Mouse (Mus musculus) splenic B cell, adult 2 months (primary cell): Measurements from ENCODE around the gene Ppp1r36.

Experiments used
- DNase-seq: peaks from one replicate; pipeline ENCODE4 v3.0.0-alpha.2; 2011; ENCODE audit warnings: low read depth, low spot score
- H3K27me3 ChIP-seq: 2 replicates; pipeline ENCODE4 v1.6.1; 2012; ENCODE audit warnings: mild to moderate bottlenecking, low read length, moderate library complexity, mixed read lengths; ENCODE audit not compliant: control insufficient read depth, poor library complexity, insufficient read depth, severe bottlenecking
- H3K36me3 ChIP-seq: 2 replicates; pipeline ENCODE4 v1.6.1; 2012; ENCODE audit warnings: mild to moderate bottlenecking, low read length, moderate library complexity, mixed read lengths; ENCODE audit not compliant: control insufficient read depth, poor library complexity, insufficient read depth, severe bottlenecking

Ppp1r36 gene

DNA sequence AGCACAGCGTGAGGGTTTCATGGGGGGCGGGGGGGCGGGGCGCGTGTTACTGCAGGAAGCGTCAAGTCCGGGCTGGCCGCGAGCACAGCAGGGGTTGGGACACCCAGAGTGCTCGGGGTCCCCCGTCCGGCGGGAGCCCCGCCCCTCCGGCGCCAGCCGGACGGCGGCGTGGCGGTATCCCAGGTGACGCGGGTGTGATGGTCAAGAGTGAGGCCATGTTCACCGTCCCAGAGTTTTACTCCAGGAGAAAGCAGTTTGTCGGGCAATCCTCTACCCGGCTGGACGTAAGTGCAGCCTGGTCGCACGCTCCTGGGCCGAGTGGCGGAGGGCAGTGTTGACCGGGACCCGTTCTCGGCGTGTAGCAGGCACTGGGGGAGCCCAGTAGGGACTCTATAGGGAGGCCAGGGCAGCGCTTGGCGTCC lies at the start of gene Ppp1r36:
TSS of gene Ppp1r36 (plus strand) at position 106 of the 422 bp plus-strand sequence.
- no peak for DNase-seq
- Histone ChIP-seq H3K36me3 (no peaks in the 10 kb centered on the region), H3K27me3 (no peaks in the 10 kb centered on the region)

DNA sequence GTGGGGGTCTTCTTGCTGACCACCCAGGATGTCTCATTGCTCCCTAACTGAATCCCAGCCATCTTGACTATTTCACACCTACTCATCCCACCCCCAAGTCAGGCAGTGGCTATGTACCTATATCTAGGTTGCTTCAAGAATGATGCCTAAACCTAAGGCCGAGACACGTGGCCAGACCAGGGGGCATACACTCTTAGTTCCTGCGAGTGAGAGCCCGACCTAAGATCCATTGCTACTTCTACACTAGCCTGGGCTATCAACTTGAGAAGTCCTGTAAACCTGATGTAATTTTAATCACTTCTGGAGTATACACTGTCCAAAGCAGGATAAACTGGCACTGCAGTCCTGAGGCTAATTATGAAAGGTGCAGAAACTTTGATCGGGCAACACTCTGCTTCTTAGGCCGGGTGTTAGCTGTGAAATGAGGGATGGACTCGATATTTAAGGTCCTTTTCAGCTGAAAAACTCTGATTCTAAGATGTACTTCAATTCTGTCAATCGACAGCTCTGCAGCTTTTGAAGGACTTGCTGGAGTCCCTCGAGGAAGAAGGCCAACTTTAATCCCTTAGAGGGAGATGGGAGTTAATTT lies 49.0 kb upstream of the Ppp1r36 start:
- no peaks in the 10 kb centered on the region for H3K36me3 ChIP-seq
- H3K27me3 ChIP-seq = no peaks in the 10 kb centered on the region
- DNase-seq = no peak

GRCm38 (mm10) chr12:76368790-76369205 lies 48.5 kb upstream of the Ppp1r36 start:
- no peaks in the 10 kb centered on the region for H3K36me3 ChIP-seq
- H3K27me3 ChIP-seq = no peaks in the 10 kb centered on the region
- DNase-seq = no peak

GRCm38 (mm10) chr12:76369206-76369977 lies 47.9 kb upstream of the Ppp1r36 start, which contains the start of gene Zbtb25:
Gene Zbtb25, minus strand, starts transcription at chr12:76369602.
- no peaks in the 10 kb centered on the region for H3K27me3 ChIP-seq
- DNase-seq = peak; percentile 90
- H3K36me3 ChIP-seq = no peaks in the 10 kb centered on the region

GRCm38 (mm10) chr12:76369978-76370830 lies 47.1 kb upstream of the Ppp1r36 start, which contains the start of gene Zbtb1:
Gene Zbtb1, plus strand, starts transcription at chr12:76370266.
- DNase-seq = peak; percentile 86
- no peaks in the 10 kb centered on the region for H3K36me3 ChIP-seq
- no peaks in the 10 kb centered on the region for H3K27me3 ChIP-seq

DNA sequence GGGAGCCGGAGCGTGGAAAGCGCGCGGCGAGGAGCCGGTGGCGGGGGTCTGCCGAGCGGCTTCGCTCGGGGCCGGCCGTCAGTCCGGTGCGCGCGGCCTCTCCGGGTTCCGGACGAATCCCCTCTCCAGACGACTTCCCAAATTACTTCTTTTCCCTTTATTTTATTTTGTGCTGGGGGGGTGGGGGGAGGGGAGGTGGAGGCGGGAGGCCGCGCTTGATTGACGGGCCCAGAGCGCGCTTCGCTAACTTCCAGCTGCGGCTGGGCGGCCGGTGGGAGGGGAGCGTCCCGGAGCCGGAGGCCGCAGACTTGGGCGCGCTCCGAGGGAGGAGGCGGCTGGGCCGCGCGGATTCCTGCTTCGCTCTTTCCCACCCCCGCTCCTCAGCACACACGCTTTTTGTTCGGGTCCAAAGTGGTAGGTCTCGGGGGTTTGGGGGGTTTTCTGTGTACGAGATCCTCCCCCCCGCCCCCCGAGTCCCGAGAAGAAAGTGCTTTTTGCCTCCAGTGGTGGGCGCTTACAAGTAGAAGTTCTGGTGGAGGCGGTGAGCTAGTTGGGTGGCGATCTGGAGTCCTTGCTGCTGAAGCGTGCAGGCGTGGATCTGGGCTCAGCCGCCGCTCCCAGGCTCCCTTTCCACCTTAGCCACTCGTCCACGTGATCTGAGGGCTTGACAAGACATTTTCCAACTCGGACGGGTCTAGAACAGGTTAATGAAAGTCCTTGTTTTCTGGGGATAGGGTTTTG lies 46.3 kb upstream of the Ppp1r36 start:
- DNase-seq = peak; percentile 72

DNA sequence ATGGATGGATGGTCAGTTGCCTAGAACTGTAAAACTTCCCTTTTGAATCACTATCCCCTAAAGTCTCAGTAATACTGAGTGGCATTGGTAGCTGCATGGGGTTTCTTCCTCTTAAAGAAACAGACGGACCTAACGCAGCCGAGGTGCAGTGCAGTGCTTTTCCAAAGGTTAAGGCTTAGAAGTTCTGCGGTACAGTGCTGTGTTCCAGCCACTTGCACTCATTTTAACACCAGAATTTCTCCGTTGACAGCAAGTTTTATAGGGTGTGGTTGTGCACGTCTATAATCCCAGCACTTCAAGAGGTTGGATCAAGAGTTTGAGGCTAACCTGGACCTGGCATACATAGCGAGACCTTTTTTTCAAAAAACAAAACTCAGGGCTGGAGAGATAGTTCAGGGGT lies 45.3 kb upstream of the Ppp1r36 start:
- no peaks in the 10 kb centered on the region for H3K27me3 ChIP-seq
- DNase-seq = peak; percentile 19
- no peaks in the 10 kb centered on the region for H3K36me3 ChIP-seq

More for the DNA sequence above, 46.3 kb upstream of the Ppp1r36 start:
- Histone ChIP-seq H3K36me3 (no peaks in the 10 kb centered on the region), H3K27me3 (no peaks in the 10 kb centered on the region)

- H3K27me3 ChIP-seq = no peaks in the 10 kb centered on the region
- DNase-seq = peak; percentile 63
Observed at GRCm38 (mm10) chr12:76372881-76373818, 44.2 kb upstream of the Ppp1r36 start.

DNA sequence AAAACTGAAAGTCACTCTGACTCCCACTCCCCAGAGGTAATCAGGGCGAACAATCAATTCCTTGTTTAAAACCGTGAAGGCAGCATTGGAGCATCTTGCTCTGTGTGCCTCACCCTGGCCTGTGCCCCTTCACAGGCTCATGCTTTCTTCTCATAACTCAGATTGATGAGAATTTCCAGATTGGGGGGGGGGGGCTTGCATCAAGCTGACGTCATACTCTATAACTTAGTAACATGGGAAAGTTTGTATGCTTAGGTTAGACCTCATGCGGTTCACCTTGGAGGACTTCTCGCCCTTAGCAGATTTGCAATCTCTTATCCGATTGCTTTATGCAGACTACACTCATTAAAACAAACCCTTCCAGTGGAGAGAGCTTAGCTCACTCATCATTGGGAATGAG lies 43.3 kb upstream of the Ppp1r36 start:
- no peaks in the 10 kb centered on the region for H3K27me3 ChIP-seq
- DNase-seq = no peak
- no peaks in the 10 kb centered on the region for H3K36me3 ChIP-seq

More at GRCm38 (mm10) chr12:76372881-76373818, 44.2 kb upstream of the Ppp1r36 start:
- no peaks in the 10 kb centered on the region for H3K36me3 ChIP-seq

DNA sequence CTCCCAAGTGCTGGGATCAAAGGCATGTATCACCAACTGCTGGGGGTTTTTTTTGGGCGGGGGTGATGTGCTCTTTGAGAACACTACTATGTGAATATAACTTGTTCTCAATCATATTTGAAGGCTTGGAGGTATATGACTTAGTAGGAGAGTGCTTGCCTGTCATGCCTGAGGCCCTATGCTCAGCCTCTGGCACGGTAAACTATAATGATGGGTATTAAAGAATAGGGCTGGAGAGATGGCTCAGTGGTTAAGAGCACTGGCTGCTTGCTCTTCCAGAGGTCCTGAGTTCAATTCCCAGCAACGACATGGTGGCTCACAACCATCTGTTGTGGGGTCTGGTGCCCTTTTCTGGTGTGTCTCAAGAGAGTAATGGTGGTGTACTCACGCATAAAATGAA lies 42.4 kb upstream of the Ppp1r36 start:
- H3K36me3 ChIP-seq = no peaks in the 10 kb centered on the region
- no peak for DNase-seq
- no peaks in the 10 kb centered on the region for H3K27me3 ChIP-seq

DNA sequence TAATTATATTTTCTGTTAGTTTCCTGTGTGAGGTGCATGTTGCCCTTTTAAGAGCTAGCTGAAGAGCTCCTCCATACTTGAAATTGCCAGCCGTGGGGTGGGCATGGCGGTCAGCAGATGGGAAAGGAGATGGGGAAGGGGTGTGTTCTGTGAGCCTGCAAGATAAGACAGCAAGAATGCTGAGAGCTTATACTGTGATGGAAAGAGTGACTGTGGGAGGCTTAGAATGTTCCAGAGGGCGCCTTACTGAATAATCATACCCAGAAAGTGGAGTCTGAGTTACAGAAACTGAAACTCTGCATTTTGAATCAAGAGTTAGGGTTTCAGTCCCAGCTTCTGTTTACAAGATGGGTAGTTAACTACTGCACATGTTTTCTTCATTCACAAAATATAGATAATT lies 41.8 kb upstream of the Ppp1r36 start:
- Histone ChIP-seq H3K27me3 (no peaks in the 10 kb centered on the region), H3K36me3 (no peaks in the 10 kb centered on the region)
- peak; percentile 62 for DNase-seq

DNA sequence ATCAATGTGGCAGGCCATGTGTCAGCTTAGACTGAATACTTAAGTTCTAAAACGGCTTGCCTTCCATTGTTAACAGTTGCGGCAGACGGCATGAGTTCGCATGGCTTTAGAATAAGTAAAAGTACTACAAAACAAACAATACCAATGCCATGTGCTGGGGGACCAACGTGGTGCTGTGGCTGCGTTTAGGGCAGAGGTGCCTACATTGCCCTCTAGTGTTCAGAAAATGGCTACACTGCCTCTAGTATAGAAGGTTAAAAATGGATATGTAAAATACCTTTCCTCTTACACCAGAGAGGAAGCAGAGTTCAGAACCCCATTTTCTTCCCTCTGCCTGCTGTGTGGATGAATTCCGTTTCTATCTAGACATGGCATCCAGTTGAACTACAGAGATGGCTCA lies 40.7 kb upstream of the Ppp1r36 start:
- H3K27me3 ChIP-seq = no peaks in the 10 kb centered on the region
- H3K36me3 ChIP-seq = no peaks in the 10 kb centered on the region
- DNase-seq = peak; percentile 85

GRCm38 (mm10) chr12:76377059-76377458 lies 40.3 kb upstream of the Ppp1r36 start:
- Histone ChIP-seq H3K27me3 (no peaks in the 10 kb centered on the region), H3K36me3 (no peaks in the 10 kb centered on the region)
- peak; percentile 75 for DNase-seq
